Mouse (Mus musculus): ENCODE measurements at regions not wholly inside any gene's neighbourhood (a gene's known extent, or its start where the extent isn't known, plus 50 kb on each side); places are given as distances from the start of the nearest gene placed in this dataset.

DNA sequence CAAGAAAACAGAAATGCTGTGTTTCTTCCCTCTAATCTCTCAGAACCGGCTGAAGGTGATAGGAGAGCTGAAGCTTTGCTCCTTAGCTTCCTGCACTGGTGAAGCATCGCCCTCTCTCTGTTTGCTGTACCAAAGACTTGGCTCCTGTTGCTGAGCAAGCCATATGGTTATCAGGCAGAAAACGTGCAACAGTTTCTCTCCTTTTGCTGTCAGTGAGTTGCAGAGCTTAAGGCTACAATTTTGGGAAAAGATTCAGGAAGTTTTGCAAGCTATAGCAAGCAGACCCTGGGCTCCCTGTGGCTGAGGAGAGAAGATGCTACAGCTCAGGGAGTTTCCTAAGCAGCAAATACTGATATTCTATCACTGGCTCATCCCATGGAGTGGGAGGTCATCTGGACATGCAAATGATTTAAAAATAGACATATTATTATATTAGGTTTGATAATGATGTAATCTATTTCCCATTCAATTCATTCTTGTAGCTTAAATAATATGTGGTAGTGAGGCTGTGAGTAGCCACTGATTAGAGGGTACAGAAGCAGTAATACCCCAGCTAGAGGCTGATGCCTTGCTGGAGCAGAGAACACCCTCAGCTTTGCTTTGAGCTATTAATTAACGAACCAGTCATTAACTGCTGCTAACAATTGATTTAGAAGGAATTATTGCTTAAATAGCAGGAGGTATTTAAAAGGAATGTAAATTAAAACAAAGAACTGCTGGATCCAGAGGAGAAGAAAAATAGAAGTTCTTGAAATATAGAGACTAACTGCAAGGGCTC, 240.1 kb upstream of the Emcn start:
- no peak for DNase-seq

DNA sequence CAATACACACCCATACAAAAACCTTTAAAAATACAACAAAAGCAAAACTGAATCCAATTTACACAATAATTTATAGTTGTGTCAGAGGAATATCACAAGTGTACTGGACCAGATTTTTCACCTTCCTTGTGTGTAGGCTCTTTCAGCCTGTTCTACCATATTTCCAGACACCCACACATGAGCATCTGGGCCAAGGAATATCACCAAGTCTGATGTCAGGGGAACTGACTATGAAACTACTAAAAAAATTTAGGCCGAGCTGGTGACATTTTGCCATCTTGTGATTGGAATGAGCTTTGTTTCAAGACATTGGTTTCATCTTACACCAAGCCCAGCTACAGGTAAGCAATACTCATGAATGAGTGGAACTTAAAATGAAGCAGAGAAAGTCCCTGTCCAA, 234.9 kb upstream of the Emcn start:
- no peak for DNase-seq

DNA sequence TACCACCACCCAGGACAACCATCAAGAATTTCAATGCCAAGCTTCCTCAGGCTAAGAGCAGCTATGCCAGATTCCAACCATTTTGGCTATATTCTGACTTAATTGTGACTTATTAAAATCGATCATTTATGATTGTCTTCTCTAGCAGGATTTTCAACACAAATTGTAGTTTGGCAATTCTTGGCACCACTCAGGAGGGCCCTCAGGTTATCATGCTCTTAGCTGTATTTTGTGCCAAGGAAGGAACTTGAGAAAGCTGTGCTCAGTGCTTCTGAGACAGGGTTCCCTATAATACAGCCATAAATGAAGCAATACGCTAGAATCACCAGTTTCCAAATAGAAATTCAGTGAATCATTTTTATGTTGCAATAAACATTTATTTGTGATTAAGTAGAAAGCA, 232.7 kb upstream of the Emcn start:
- no peak for DNase-seq

DNA sequence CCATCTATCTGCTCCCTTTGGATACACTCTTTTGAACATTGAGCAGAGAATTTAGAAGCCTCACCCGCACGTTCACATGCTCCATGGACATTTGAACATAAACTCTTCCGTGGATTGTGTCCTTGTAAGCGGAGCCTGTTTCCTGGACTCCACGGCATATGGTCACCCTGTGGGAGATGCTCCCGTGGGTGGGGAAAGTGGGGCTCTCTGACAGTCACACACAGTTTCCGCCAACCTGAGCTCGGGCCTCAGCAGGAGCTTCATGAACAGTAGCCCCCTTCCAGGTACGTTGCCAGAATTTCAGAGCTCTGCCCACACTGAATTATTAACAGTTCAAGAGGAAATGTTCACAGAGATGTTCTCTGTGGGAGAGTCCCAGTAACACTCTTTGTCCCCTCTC, 231.1 kb upstream of the Emcn start:
- DNase-seq: no peak

DNA sequence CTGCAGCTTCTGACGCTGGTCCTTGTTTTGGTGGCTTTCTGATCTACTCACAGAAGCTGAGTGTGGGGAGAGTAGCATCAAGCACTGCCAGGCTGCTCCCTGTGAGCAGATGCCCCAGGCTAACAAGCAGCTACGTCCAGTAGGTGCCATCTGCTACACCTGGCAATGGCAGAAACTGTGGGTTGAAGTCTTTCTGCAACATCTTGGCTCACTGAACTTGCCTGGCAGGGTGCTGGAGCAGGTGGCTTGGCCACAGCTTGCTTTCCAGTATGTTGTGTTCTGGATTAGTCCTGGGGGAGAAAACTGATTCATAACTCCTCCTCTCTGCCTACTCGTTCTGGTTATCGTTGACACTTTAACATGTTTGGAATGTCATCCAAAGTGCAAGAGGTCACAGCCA, 230.4 kb upstream of the Emcn start:
- no peak for DNase-seq

DNA sequence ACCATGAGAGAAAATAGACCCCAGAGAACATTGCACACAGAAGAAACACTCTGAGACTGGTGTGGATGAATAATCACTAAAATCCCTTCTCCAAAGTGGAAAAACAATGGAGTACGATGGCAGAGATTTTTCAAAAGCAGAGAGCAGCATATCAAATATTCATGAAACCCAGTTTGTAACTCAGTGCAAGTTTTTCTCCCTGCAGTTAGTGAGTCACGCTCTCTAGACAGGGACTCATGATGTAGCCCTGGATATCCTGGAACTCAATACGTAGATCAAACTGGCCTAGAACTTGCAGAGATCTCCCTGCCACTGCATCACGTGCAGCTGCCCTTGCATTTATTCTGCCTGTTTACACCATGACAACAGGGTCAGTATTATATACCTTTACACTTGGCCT, 210.9 kb upstream of the Emcn start:
- DNase-seq: no peak

DNA sequence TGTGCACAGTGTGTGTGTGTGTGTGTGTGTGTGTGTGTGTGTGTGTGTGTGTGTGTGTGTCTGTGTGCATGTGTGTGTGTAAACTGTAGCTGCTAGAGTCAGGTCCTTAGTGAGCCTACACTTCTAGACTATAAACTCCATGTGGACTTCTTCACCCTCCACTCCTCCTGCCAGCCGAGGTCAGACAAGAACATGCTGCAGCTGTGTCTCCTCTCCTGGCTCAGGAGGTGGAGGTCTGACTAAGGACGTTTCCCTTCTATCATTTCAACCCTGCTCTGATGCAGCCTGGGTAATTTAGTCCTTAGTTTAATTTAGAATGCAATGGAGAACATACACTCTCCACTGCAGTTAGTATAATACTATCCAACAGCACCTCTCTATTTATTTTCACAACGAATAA, 198.8 kb upstream of the Emcn start:
- DNase-seq: peak in 1 of 2 experiments; percentile 3

DNA sequence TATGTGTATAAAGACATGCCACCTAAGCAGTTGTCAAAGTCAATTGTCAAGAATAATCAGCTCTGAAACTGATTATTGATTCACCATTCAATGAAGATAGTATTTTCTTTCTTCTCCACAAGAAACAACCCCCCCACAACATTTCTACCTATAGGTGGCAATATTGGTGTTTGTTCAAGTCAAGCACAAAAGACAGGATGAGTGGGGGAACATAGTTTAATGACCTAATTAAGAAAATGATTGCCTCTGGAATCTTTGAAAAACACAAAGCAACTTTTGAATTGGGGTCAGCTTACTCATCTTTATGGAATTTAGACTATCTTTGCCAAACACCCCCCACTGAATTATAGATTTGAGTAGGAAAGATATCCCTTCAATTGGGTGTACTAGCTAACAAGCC, 194.8 kb upstream of the Emcn start:
- DNase-seq: no peak

DNA sequence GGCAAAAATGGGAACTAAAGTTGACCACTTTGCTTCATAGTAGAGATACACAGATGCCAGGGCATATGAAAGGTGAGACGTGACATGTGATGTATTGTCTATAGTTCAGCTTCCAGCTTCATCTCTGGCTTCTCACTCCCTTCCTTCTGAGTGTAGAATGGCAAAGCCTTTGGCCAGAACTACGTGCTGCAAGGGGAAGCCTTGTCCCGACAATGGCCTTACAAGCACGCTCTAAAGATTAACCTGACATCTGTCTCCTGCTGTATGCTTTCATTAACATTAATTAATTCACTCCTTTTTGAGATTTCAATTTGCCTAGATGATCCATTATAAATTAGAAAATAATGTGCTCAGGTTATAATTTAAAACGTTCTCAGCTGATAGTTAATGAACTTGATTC, 193.5 kb upstream of the Emcn start:
- no peak for DNase-seq

DNA sequence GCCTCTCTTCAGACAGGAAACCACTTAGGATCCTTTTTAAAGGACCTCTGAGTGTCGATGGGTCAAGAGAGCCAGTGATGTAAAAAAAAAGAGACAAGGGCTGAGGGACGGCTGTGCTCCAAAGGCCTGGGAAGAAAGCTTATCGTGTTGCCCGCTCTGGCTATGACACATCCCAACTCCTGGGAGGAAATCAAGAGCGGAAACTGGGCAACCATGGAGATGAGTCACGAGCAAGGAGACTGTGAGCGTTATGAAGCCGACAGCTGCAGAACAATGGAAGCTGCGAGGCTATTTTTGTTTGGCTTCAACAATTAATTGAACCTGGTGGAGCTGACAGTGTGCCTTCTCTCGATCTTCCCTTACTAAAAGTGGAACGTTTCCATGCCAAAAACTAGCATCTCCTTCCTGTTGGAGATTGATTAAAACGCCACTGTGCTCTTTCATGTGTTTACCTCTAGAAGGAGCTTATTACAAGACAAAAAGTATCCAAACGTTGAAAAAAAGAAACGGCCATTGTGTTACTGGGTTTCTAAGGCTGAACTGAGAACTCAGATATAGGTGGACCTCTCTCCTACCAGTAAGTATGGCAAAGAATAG, 190.4 kb upstream of the Emcn start:
- peak; percentile 15 to 55 for DNase-seq

DNA sequence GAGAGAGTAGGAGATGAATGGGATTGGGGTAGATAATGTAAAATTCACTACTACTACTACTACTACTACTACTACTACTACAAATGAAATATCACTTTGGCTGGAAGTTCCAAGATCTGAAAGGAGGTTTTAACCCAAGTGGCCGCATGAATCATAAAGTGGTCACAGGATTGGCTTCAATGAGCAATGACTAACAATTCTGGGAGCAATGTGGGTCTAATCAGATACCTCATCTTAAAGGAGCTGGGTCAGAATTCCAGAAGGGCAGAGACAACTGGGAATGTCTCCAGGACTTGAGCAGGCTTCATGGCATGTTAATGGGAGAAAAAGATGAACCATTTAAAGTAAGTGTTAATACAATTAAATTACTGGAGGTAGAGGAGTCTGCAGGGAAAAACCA, 189.4 kb upstream of the Emcn start:
- DNase-seq: no peak

DNA sequence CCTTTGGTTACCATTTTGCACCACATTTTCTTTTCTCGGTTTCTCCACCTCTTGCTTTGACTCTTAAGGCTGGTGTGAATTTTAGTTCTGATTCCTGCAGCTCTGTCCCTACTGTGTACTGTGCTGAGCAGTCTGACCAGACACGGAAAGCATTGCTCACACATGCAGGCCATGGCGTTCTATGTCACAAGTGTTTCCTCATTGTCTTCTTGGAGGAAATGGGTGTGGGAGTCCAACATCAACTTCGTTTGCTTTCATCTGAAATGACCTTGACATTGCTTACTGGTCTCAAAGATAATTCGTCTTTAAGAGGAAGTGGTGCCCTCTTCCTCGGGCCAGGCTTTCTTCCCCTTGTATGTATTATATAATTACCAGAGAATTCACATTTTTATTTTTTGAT, 187.6 kb upstream of the Emcn start:
- DNase-seq: peak in 1 of 2 experiments; percentile 3

DNA sequence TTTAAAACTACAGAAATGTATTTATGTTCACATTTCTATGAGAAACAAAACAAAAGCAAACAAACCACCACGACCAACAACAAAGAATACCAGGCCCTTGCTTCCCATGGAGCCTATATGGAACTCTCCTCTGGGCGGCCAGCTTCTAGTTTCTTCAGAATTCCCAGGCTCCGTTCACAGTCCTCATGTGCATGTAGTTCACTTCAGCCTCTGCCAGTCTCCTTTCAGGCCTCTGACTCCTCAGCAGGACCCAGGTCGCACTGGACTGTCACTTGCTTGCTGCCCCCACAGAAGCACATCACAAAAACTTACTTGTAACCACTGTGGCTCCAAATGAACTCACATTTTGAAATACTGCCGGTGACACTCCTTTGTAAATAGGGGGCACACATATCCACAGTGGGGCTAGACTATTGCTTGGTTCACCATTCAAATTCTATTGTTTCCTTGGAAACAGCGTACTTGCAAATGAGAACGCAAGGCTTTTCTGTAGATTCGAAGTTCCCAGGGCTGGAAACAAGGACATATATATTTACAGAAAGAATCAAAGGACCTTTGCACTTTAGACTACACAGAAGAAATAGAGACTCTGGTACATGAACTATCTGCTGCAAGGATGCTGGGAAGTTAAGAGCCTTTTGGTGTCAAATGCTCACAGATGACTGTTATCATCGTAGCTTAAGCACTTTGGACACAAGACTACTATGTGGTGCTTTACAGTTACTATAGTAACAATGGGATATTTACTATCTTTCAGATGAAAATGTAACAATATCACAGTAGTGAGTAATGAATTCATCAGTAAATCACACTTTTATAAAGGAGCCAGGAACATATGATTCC, 186.4 kb upstream of the Emcn start:
- no peak for DNase-seq

DNA sequence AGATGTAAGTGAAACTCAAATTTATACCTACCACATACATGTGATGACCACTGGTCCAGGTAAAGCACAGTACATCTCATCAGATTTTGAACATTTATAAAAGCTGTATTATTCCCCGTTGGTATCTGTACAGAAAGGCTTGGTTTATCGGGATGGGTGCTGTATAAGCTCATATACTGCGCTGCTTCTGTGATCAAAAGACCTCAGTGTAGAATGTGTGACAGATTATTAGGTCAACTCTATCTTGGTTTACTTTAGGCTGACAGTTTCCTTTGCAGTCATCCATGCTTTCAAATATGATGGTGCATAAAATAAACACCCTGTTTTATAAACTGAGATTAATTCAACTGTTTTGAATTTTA, 185.8 kb upstream of the Emcn start:
- DNase-seq: no peak

DNA sequence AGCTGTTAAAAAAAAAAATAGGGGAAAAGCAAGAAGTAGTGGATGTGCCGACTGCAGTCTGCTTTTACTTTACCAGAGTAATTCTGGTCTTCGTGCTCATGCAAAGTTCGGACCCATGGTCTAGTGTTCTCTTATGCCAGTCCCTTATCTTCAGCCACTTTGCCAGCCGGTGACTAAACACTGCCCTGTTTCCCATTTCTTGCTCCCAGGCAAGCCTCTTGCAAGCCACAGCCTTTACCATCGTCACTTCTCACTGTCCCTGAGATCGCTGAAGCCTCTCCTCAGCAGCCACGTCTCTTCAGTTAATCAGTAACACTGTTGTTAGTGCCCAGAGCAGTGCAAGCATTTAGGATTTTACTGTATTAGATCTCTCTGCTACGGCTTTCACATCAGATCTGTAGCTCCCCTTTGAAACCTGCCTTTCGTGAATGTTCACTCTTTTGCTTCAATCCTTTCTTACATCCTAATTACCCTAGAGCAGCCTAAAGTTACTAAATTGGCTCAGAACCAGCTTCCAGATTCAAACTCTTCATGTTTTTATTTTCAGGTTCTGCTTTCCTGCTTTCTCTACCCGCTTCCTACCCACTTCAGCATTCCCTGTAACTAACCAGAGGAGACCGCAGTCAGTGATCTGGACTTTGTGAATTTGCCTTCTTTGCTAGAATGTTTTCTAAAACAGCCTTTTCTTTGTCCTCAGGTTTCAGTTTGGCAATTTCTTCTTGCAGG, 184.5 kb upstream of the Emcn start:
- DNase-seq: peak in 1 of 2 experiments; percentile 17

DNA sequence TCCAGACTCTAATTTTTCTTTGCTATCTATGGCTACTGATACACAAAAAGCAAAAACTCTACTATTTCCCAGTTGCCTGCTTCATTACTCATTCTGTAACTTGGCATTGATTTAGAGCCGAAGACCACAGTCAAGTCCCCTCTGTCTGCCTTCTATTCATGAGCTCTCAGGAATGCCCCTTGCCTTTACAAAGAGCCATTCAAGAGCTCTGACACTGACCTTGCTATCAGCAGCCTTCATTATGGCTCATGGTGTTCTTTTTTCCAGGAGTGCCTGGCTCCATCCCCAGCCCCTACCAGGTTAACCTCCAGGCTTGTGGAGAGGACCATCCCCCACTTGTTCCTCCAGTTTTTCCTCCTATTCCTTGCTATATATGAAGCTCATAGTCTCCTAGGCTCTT, 151.8 kb upstream of the Emcn start:
- DNase-seq: no peak

DNA sequence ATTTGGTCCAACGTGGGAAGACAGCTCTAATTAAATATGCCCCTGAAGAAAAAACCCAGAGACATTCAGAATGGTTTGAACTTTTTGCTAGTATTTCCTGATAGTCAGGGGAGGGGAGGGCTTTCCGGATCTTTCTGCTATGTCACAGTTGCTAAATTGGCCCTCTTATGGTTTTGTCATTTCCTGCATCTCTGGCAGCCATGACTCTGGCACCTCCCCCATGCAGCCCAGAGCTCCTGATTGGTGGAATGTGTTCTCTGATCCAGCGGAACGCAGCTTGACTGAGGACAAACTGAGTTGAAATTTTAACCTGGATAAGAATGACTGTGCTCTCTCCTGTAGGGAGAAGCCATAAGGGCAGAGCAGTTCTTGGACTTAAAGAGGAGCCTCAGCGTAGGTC, 150.4 kb upstream of the Emcn start:
- DNase-seq: no peak

DNA sequence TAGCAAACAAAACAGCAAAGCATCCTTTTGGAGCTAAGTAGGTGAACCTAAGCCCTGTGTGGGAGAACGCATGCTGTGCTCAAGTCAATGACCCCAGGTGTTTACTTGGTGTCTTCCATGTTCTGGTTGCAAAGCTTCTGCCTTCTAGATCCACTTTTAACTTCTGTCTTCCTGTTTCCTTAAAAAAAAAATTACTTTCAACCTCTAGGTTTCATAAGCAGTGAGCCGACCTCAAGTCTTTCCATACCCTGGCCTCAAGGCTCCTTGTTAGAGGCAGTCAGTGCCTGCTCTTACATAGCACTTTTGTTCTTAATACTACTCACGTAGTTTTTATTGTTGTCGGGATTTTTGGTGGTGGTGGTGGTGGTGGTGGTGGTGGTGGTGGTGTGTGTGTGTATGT, 149.9 kb upstream of the Emcn start:
- DNase-seq: no peak

DNA sequence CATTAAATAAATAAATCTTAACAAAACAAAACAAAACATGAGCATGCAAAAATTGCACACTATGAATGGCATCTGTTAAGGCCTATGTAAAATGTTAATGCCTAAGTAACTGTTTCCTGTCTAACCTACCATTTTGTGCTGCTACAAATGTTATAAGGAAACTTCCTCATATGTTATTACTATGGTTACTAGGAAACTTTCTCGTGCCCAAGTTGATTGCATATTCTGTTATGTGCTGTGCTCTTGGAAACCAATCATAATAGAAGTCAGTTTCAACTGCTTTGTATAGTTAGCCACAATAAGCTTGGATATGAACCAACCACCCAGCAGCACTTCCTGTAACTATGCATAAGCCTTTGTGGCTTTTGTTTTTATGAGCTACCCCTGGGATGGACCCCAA, 147.0 kb upstream of the Emcn start:
- DNase-seq: no peak

DNA sequence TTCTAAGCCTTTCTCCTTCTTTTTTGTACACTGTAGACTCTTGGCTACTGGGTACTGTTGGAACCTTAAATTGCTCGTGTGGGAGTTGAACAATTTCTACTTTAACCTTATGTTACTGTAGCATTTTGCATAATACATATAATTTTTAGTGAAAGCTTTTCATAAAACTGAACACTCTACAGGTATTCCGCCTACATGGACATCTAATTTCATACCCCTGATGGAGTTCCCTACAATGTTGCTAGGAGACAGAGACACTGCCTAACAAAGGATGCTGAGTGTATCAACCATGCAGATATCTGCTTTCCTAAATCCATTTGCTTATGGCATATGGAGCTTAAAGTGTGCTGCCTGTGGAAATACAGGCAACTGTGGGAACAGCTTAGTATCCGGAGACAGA, 129.2 kb upstream of the Emcn start:
- no peak for DNase-seq

DNA sequence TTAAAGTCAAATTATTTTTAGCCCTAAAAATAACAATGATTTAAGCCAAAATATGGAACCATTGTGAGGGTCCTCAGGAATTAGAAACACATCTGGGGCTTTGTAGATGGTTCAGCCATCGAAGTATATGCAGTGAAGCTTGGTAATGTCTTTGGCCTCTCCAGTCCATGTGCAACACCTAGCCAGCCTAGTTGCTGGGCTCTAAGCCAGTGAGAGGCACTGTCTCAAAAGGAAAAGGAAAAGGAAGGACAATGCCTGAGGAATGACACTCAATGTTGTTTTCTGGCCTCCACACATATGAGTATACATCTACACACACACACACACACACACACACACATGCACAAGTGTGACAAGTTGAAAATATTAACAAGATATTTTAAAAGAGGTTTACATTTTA, 124.8 kb upstream of the Emcn start:
- peak in 1 of 2 experiments; percentile 2 for DNase-seq

DNA sequence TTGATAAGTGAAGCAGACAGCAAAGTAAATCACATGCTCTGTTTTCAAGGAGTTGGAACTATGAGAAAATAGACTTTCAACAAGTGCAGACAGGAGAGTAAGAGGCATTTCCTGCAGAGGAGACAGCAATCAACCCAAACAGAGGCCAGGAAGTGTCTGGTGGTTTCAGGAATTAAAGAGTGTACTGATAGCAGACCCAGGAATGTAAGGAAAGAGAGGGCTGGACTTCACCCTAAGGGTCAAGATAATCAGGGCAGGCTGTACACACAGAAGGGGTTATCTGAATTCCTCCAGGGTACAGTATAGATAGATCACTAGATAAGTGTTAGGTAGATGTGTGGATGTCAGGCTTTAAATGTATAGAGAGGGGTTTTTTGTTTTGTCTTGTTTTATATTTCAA, 123.6 kb upstream of the Emcn start:
- DNase-seq: no peak

DNA sequence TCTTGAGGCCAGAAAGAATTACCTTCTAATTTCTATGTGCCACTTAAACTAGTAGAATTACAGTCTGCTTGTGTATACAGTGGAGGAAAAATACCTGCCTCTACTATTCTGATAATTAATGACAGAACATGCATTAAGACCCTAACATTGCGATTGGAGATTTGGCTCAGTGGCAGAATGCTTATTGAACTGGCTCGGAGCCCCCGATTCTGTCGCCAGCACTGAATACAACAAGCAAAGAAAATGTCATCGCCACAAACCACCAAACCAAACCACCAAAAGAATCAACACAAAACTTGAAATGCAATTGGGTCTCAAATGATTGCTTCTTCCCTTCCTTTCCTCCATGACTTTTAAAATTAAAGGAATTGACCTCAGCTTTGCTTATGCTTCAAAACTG, 122.9 kb upstream of the Emcn start:
- DNase-seq: no peak
